Mouse (Mus musculus) thymus, postnatal 0 days (tissue): ENCODE measurements around the gene Rwdd3. TPM values are rescaled to one million over a fixed set of nuclear protein-coding genes. Genes with fewer than 3 reads are reported as not detected.

Experiments used
- DNase-seq: peaks from one replicate; pipeline ENCODE4 v3.0.0-alpha.2; 2015; ENCODE audit warnings: low spot score
- polyA plus RNA-seq: library from polyadenylated mRNA; unstranded; fragments of >200 nt; fragmentation: Nextera tagmentation; extraction: Ambion mirVana; gene quantifications from 2 replicates; pipeline ENCODE4 v1.2.1, GENCODE M21; 2015

Gene Rwdd3
- polyA plus RNA-seq, 1 experiment from 2014 or later: 7.9 TPM

- no peak for DNase-seq
Observed at GRCm38 (mm10) chr3:121160424-121160823, 11.1 kb downstream of the Rwdd3 start.

DNA sequence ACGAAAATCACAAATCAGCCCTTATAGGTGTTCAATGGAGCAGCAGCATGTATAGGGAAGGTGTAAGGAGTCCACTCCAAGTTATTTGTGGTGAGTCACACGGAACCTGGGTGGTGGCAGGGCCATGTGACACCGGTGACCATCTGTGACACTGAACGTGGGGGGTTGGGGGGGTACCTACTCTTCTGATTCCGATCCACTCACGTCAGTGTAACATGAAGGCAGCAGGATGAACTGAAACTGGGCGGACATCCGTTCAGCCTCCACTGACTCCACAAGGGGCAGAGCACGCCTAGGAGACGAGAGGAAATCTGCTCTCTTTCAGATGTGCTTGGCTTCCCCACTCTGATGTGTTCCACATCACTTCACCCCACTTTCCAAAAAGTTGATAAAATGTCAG is 11.9 kb downstream of the Rwdd3 start:
- no peak for DNase-seq

- DNase-seq: no peak
Observed at GRCm38 (mm10) chr3:121158901-121159351, 12.6 kb downstream of the Rwdd3 start.

DNA sequence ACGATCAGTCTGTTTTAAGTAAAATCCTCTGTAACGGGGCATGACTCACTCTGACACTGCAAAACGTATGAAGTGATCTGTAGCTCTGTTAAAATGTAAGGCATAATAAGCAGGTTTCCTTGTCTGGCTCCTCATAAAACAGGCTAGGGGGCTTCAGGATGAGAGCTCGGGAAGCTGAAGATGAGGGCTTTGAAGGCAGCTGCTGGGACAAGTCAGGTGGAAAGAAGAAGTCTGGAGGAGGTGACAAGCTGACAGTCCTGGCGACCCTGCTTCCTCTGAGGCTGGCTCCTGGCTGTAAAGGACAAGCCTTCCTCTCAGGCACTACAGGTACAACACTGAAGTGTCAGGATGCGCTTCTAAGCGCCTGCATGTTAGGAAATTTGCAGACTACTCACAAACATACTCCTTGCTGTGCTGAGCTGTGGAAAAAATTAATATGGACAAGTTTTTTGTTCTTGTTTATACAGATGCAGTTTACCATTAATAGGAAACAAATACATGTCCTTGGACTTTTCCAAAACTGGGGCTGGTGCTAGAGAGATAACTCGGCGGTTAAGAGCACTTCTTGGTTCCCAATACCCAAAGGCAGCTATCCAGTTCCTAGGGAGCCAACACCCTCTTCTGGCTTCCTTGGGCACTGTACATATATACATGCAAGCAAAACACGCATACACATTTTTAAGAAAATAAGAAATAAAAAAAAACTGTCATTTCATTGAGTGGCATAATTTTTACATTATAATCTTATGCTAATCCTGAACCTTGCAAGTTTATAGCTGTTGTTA is 13.8 kb downstream of the Rwdd3 start:
- no peak for DNase-seq

DNA sequence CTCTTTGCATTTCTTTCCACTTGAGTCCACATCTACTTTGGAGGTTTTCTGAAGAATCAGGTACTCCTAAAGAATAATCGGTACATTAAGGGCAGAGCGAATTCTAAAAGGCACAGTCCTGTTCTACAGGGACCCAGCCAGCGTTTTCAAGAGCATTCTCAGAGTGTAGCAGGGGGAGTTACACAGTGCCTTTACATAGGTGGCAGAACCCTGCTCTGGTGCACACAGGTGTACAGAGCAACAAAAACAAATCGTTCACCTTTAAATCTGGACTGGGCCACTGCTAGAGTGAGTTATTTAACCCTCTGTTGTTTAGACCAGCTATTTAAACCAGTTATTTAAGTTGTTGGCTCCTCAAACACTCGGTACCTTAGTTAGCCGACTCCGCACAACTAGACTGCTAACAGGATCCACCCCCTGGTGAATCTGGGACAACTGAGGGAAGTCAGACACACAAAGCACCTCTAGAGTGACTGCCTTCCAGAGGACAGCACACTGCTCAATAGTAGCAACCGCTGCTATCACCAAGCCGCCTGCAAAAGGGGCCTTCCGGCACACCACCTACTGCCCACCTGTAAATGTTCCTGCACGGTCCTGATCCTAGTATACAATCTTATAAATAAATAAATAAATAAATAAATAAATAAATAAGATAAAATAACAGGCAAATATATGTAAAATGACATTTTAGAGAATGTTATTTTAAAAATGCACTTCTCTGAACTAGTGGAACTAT is 14.9 kb downstream of the Rwdd3 start:
- no peak for DNase-seq

DNA sequence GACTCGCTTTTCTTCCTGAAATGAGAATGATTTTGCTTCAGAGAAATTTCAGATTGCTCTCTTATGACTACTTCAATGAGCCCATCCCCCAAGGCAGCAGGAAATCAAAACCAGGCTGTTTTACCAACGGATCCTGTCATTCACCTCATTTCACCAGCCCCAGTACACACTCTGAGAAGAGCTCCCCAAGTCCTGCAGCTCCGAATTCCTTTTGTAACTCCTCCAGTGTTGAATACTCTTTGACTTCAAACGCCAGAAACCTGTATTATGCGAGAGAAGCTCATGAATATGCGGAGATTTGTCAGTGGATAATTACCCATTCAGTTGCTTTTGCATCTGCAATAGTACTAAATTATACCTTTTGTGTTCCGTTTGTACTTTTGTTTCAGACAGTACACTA is 15.5 kb downstream of the Rwdd3 start:
- no peak for DNase-seq

DNA sequence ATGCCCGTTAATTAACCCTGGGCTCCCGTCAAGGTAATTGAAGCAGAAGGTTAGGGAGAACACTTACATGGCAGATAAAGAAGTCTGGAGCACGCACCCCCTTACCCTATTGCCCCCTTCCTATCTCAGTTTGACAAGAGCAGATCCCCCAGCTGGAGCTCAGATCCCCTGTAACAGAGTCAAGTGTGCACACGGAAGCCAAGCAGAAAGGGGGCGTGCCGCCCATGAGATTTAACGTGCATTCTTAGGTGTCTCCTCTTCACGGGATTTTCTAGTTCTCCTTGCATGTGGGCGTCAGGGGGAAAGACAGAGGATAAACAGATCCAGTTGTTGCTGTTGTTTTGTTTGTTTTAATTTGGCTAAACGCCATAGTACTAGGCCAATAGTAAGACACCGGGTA is 37.6 kb downstream of the Rwdd3 start:
- DNase-seq: no peak

GRCm38 (mm10) chr3:121133039-121133438 is 38.5 kb downstream of the Rwdd3 start:
- no peak for DNase-seq

GRCm38 (mm10) chr3:121127171-121127570 is 44.3 kb downstream of the Rwdd3 start:
- no peak for DNase-seq

DNA sequence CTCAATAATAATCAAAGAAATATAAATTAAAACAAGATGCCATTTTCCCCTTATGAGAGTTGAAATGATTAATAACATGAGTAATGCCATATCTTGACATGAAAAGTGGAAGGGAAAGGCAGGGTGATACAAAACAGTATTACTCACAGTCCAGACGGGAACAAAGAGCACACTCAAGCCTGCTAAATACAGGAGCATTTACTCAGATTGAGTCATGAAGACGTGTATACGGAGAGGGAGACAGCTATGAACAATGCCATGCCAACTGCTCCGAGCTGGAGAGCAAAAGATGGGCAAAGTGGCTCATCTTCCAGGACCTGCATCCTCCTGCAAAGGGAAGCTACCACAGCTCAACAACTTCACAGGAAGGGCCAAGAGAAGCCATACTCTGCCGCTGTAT is 45.0 kb downstream of the Rwdd3 start:
- no peak for DNase-seq

DNA sequence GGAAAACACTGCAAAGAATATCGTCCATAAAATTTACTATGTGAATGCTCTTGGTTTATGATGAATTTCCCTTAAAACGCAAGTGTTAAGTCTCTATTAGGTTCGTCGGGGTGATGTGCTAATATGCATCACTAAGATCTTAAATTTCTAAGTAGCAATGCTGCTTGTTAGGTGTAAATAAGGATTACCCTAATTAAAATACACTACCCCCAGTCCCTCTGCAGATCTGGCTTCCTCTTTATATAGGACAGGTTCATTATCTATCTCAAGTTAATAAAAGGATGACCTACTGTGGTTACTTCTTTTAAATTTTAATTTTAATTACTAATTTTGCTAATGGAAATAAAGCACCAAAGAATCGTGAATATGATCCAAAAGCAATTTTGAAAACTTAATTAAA is 50.4 kb downstream of the Rwdd3 start:
- DNase-seq: no peak

GRCm38 (mm10) chr3:121116590-121116989 is 54.9 kb downstream of the Rwdd3 start:
- DNase-seq: no peak

GRCm38 (mm10) chr3:121116067-121116466 is 55.4 kb downstream of the Rwdd3 start:
- DNase-seq: no peak

DNA sequence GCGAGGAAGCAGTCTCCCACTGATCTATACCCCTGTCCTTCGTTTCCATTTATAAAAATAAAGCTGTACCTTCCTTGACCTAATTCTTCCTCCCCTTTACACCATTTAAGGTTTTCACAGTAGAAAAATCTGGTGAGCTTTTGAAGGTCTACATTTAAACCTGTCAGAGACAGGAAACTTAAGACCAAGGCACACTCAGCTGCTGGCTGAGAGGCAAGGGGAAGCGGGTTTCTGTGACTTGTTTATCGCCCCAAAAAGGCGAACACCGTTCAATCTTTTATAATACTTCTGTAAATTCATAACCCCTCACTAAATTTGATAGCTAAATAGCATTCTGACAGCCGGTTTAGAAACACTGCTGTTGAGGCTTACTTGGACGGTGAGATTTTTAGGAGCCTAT is 60.4 kb downstream of the Rwdd3 start:
- DNase-seq: no peak

- DNase-seq: no peak
Observed at GRCm38 (mm10) chr3:121110430-121110829, 61.1 kb downstream of the Rwdd3 start.

- DNase-seq: peak; percentile 27
Observed at GRCm38 (mm10) chr3:121107481-121107880, 64.0 kb downstream of the Rwdd3 start.

DNA sequence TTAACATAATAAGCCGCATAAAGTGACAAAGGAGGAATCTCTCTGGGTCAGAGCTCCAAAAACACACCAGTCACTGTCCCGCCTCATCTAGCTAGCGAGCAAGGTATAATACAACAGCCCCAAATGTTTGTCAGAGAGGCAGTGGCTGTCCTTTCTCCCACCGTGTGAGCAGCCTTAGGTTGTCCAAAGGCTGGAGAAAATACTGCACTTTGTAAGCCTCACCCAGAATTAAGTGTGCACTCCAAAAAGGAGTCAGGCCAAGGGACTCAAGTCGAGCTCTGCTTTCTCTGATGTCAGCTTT is 66.1 kb downstream of the Rwdd3 start:
- no peak for DNase-seq

Other genes starting within 250 kb of the Rwdd3 start
- gene Tmem56, start 111.4 kb upstream of the Rwdd3 start, polyA plus RNA-seq: 0.24 and 0.35 TPM in 2 replicates
- 24.3 and 28.1 TPM in 2 replicates for gene Alg14, start 120.1 kb upstream of the Rwdd3 start, polyA plus RNA-seq